Mouse (Mus musculus) left cerebral cortex, postnatal 25 days (tissue): Measurements from ENCODE around the gene Pkd1. TPM values are rescaled to one million over a fixed set of nuclear protein-coding genes. Genes with fewer than 3 reads are reported as not detected.

ENCODE experiments used
- DNase-seq, 2 experiments: peaks; one replicate each; pipeline ENCODE4 v3.0.0; 2022; ENCODE audit warnings: low spot score in 2 of 2, mixed read lengths in 1 of 2
- intact Hi-C: fragments of 180-260 bp; cut with DNase I; formaldehyde crosslinking; loops from one replicate; pipeline ENCODE4 v1.15.1; 2025
- total RNA-seq, 2 experiments: library from RNA; stranded (reverse); gene quantifications; 2 replicates each; pipeline ENCODE4 v1.2.3; 2021

Gene Pkd1
- total RNA-seq, 2 experiments from 2014 or later: 66.4 to 84.7 TPM

- DNase-seq: peak in 1 of 2 experiments; percentile 42
- intact Hi-C loops: no loop called here
Measured at GRCm38 (mm10) chr17:24595126-24596072, 45.8 kb downstream of the Pkd1 start.

GRCm38 (mm10) chr17:24596073-24596466 is 46.4 kb downstream of the Pkd1 start:
- no peak for DNase-seq
- intact Hi-C loops: no loop called here

GRCm38 (mm10) chr17:24596471-24597183 is 47.0 kb downstream of the Pkd1 start:
- intact Hi-C loops: no loop called here
- no peak for DNase-seq

GRCm38 (mm10) chr17:24597989-24598388 is 48.4 kb downstream of the Pkd1 start:
- DNase-seq: no peak
- intact Hi-C loops: no loop called here

GRCm38 (mm10) chr17:24600502-24600901 is 50.9 kb downstream of the Pkd1 start:
- no peak for DNase-seq
- intact Hi-C loops: no loop called here

GRCm38 (mm10) chr17:24603961-24604360 is 54.3 kb downstream of the Pkd1 start:
- no peak for DNase-seq
- intact Hi-C loops: no loop called here

- DNase-seq: no peak
- intact Hi-C loops: no loop called here
Measured at GRCm38 (mm10) chr17:24604557-24604956, 54.9 kb downstream of the Pkd1 start.

GRCm38 (mm10) chr17:24608370-24608769 is 58.7 kb downstream of the Pkd1 start:
- intact Hi-C loops: no loop called here
- DNase-seq: no peak

- intact Hi-C loops: no loop called here
- no peak for DNase-seq
Measured at GRCm38 (mm10) chr17:24608874-24609273, 59.2 kb downstream of the Pkd1 start.

- DNase-seq: no peak
- intact Hi-C loops: no loop called here
Measured at GRCm38 (mm10) chr17:24610711-24611110, 61.1 kb downstream of the Pkd1 start.

GRCm38 (mm10) chr17:24617561-24618194 is 68.0 kb downstream of the Pkd1 start:
- DNase-seq: no peak
- intact Hi-C loops: no loop called here

GRCm38 (mm10) chr17:24625472-24625871 is 75.8 kb downstream of the Pkd1 start:
- intact Hi-C loops: no loop called here
- DNase-seq: no peak

- intact Hi-C loops: no loop called here
- peak; percentile 57 to 76 for DNase-seq
Measured at GRCm38 (mm10) chr17:24628646-24629045, 79.0 kb downstream of the Pkd1 start.

- intact Hi-C loops: loop anchor here (5.0 kb wide), 1 partner anchor 37 kb away; the partner anchor contains the start of gene Zfp598
- DNase-seq: peak; percentile 34 to 63
Measured at GRCm38 (mm10) chr17:24630072-24630471, 80.4 kb downstream of the Pkd1 start.

GRCm38 (mm10) chr17:24632167-24632812 is 82.7 kb downstream of the Pkd1 start, which contains the start of the genes Tsc2 and Nthl1:
Tsc2 (minus strand) TSS chr17:24632630.
Nthl1 (plus strand) TSS chr17:24632680.
- intact Hi-C loops: loop anchor here (5.0 kb wide), 1 partner anchor 35 kb away; the partner anchor contains the start of gene Zfp598
- peak; percentile 84 to 86 for DNase-seq

- intact Hi-C loops: loop anchor here (5.0 kb wide), 1 partner anchor 34 kb away; the partner anchor contains the start of gene Zfp598
- DNase-seq: peak in 1 of 2 experiments; percentile 32
Measured at GRCm38 (mm10) chr17:24632813-24633449, 83.3 kb downstream of the Pkd1 start.

- intact Hi-C loops: loop anchor here (5.0 kb wide), 1 partner anchor 33 kb away; the partner anchor contains the start of gene Zfp598
- no peak for DNase-seq
Measured at GRCm38 (mm10) chr17:24633831-24634230, 84.2 kb downstream of the Pkd1 start.

GRCm38 (mm10) chr17:24635024-24635423 is 85.4 kb downstream of the Pkd1 start:
- intact Hi-C loops: no loop called here
- peak in 1 of 2 experiments; percentile 57 for DNase-seq

- intact Hi-C loops: no loop called here
- DNase-seq: no peak
Measured at GRCm38 (mm10) chr17:24635694-24636093, 86.1 kb downstream of the Pkd1 start.
